Mouse (Mus musculus) embryonic fibroblast, embryonic 13.5 days (primary cell): ENCODE results near the gene Colgalt1.

Source experiments
- CTCF ChIP-seq: IDR thresholded peaks from 2 replicates; pipeline ENCODE4 v1.5.1; 2011; ENCODE audit warnings: mild to moderate bottlenecking, control low read depth, low read length, moderate library complexity, borderline replicate concordance; ENCODE audit not compliant: insufficient read depth
- POLR2A ChIP-seq: IDR thresholded peaks from 2 replicates; pipeline ENCODE4 v1.6.1; 2011; ENCODE audit warnings: low read depth, mild to moderate bottlenecking, control low read depth, low read length, moderate library complexity

DNA sequence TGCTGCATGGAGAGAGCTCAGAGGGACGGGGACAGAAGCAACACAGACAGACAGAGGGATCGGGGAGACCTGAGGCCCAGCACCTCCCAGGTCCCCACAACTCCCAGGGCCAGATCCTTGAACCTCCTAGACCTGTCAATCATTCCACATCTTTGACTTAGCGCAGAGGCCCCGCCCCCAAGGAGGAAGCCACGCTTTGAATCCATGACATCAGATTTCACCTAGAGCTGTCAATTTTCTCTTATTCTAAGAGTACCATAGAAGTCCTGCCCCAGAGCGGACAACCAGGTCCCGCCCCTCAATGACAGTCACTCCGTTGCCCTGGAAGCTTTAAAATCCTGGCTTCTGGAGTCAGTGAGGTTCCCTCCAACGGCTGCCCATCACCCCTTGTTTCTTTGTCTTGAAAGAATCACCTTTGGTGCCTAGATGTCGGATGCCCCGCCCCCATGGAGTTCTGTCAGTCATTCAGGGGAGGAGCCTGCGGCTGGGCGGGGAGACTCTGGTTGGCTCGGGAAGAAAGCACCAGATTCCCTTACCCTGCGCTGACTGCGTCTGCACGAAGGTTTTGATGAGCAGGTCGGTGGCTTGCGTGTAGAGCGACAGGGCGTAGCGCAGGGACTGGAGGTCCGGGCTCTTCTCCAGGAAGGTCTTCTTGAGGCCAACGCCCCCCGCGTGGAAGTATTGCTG, 23.3 kb downstream of the Colgalt1 start:
- no peak for TF ChIP-seq CTCF
- no peak for TF ChIP-seq POLR2A
